Mouse (Mus musculus) stomach, embryonic 16.5 days (tissue): ENCODE results near the gene Med25. TPM values are rescaled to one million over a fixed set of nuclear protein-coding genes. Genes with fewer than 3 reads are reported as not detected.

Source experiments
- ATAC-seq: fragments of 200-750 bp; cut with Nextera tagmentation; 2 replicates; pipeline ENCODE4 v1.8.0; 2017; ENCODE audit warnings: moderate number of reproducible peaks, moderate TSS enrichment; ENCODE audit not compliant: insufficient read depth, low FRiP score
- H3K27ac ChIP-seq: fragments of 300-500 bp; sonication (generic); 2 replicates; pipeline ENCODE4 v1.5.1; 2014; ENCODE audit warnings: low read length
- H3K27me3 ChIP-seq: fragments of 300-500 bp; sonication (generic); 2 replicates; pipeline ENCODE4 v1.6.1; 2014; ENCODE audit warnings: low read length, control low read depth, mixed read lengths; ENCODE audit not compliant: control insufficient read depth, insufficient read depth
- H3K36me3 ChIP-seq: fragments of 300-500 bp; sonication (generic); 2 replicates; pipeline ENCODE4 v1.6.1; 2014; ENCODE audit warnings: low read length; ENCODE audit not compliant: control insufficient read depth, insufficient read depth
- H3K4me1 ChIP-seq: fragments of 300-500 bp; sonication (generic); 2 replicates; pipeline ENCODE4 v1.6.1; 2014; ENCODE audit warnings: low read length, control low read depth, mixed read lengths; ENCODE audit not compliant: control insufficient read depth, insufficient read depth
- H3K4me2 ChIP-seq: fragments of 300-500 bp; sonication (generic); 2 replicates; pipeline ENCODE4 v1.6.1; 2014; ENCODE audit warnings: low read depth, low read length, mixed read lengths
- H3K4me3 ChIP-seq: fragments of 300-500 bp; sonication (generic); replicated peaks from 2 replicates; pipeline ENCODE4 v1.5.1; 2014; ENCODE audit warnings: mild to moderate bottlenecking, low read length
- H3K9ac ChIP-seq: fragments of 300-500 bp; sonication (generic); 2 replicates; pipeline ENCODE4 v1.6.1; 2014; ENCODE audit warnings: low read length
- H3K9me3 ChIP-seq: fragments of 300-500 bp; sonication (generic); replicated peaks from 2 replicates; pipeline ENCODE4 v1.6.1; 2016; ENCODE audit warnings: low read length, control low read depth; ENCODE audit not compliant: control insufficient read depth
- WGBS: fragments of 180-500 bp; shearing (Covaris S2); extraction: QIAGEN DNeasy Blood & Tissue Kit; methylation state at CpG from one replicate; pipeline ENCODE4 v1.1.7; 2014; 5-methylcytosine and 5-hydroxymethylcytosine counted together
- polyA plus RNA-seq: library from polyadenylated mRNA; unstranded; fragments of >200 nt; fragmentation: Nextera tagmentation; extraction: Ambion mirVana; gene quantifications from 2 replicates; pipeline ENCODE4 v1.2.1, GENCODE M21; 2015

Med25 gene
- polyA plus RNA-seq, 1 experiment from 2014 or later, result 89.9 TPM

- Histone ChIP-seq H3K4me1 (peaks cover 4% of the 10 kb centered on the region; the same call in 1 of the 2 replicates), H3K36me3 (peaks cover 9% of the 10 kb centered on the region; the same call in 1 of the 2 replicates), H3K9me3 (no peaks in the 10 kb centered on the region), H3K9ac (no peak overlapping the region), H3K27me3 (no peaks in the 10 kb centered on the region), H3K27ac (no peak overlapping the region), H3K4me3 (no peak overlapping the region), H3K4me2 (no peak overlapping the region)
- ATAC-seq, result no peak
- WGBS, result 85% methylated on average over 4 of the region's 4 CpGs
These were observed 24.4 kb upstream of the Med25 start for GRCm38 (mm10) chr7:44916881-44917280.

DNA sequence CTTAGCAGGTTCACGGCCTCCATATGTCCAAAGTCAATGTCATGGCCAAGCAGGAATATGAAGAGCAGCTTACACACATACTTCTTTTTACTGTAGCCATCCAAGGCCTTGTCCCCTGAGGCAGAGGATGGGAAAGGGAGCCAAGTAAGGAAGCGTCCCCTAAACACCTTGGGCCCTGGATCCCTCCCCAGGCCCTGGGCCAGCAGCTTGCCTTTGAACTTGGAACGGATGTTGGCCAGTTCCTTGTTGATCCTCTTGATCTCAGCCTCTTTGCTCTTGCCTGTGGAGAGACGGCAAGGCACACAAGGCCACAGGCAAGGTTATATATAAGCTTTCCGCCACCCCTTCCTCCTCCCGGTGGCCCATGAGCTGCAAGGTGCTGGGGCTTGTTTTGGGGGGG lies 23.7 kb upstream of the Med25 start:
- H3K27me3 ChIP-seq, result no peaks in the 10 kb centered on the region
- peaks cover 4% of the 10 kb centered on the region; the same call in 1 of the 2 replicates for H3K4me1 ChIP-seq
- H3K4me3 ChIP-seq, result no peak overlapping the region
- no peak for ATAC-seq
- H3K9ac ChIP-seq, result no peak overlapping the region
- no peaks in the 10 kb centered on the region for H3K9me3 ChIP-seq
- H3K27ac ChIP-seq, result no peak overlapping the region
- H3K4me2 ChIP-seq, result no peak overlapping the region
- H3K36me3 ChIP-seq, result peaks cover 9% of the 10 kb centered on the region; the same call in 1 of the 2 replicates
- 82% methylated on average over 6 of the region's 6 CpGs for WGBS

GRCm38 (mm10) chr7:44915314-44915713 lies 22.8 kb upstream of the Med25 start:
- Histone ChIP-seq H3K4me1 (peaks cover 4% of the 10 kb centered on the region; the same call in 1 of the 2 replicates), H3K9ac (no peak overlapping the region), H3K27ac (no peak overlapping the region), H3K27me3 (no peaks in the 10 kb centered on the region), H3K36me3 (peaks cover 12% of the 10 kb centered on the region; the same call in 1 of the 2 replicates), H3K4me2 (no peak overlapping the region), H3K9me3 (no peaks in the 10 kb centered on the region), H3K4me3 (no peak overlapping the region)
- no peak for ATAC-seq
- WGBS, result 89% methylated on average over 9 of the region's 9 CpGs

GRCm38 (mm10) chr7:44914396-44914795 lies 21.9 kb upstream of the Med25 start:
- Histone ChIP-seq H3K36me3 (peaks cover 16% of the 10 kb centered on the region; the same call in 1 of the 2 replicates), H3K27ac (no peak overlapping the region), H3K4me1 (peaks cover 4% of the 10 kb centered on the region; the same call in 1 of the 2 replicates), H3K9me3 (no peaks in the 10 kb centered on the region), H3K4me2 (no peak overlapping the region), H3K4me3 (no peak overlapping the region), H3K27me3 (no peaks in the 10 kb centered on the region), H3K9ac (no peak overlapping the region)
- ATAC-seq, result no peak
- 88% methylated on average over 2 of the region's 2 CpGs for WGBS

DNA sequence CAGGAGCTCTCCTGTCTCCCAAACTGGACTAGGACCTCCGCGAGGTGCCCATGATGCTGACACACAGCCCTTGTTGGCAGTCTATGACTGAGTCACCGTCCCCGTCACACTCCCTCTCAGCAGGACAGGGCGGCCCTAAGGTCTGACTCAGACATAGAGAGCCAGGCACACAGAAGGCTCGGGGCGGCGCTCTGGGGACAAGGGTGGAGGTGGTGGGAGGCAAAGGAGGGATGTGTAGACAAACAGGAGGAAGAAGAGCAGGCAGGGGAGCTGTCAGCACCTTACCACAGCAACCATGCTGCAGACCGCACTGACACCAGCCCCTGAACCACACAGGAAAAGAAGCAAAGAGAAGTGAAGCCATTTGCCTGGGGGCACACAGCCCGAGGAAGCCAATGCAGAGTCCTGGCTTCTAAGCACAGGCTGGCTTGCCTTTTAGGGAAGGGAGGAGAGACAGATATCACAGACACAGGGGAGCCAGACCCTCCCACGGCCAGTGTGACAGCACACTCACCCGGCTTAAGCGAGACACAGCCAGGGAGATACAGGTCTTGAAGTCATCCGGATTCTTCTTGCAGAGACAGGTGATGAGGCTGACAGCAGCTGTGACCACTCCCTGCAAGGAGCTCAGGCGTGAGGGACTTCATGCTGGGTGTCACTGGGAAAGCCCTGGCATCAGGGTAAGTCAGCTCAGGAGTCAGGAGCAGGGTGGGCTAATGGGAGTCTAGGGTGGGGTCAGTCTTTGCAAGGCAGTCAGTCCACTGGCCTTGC lies 16.4 kb upstream of the Med25 start:
- Histone ChIP-seq H3K4me2 (no peak overlapping the region), H3K9ac (no peak overlapping the region), H3K9me3 (no peaks in the 10 kb centered on the region), H3K27ac (no peak overlapping the region), H3K27me3 (no peaks in the 10 kb centered on the region), H3K4me3 (no peak overlapping the region), H3K36me3 (peaks cover 34% of the 10 kb centered on the region), H3K4me1 (no peaks in the 10 kb centered on the region)
- ATAC-seq, result no peak
- WGBS, result 86% methylated on average over 15 of the region's 15 CpGs

DNA sequence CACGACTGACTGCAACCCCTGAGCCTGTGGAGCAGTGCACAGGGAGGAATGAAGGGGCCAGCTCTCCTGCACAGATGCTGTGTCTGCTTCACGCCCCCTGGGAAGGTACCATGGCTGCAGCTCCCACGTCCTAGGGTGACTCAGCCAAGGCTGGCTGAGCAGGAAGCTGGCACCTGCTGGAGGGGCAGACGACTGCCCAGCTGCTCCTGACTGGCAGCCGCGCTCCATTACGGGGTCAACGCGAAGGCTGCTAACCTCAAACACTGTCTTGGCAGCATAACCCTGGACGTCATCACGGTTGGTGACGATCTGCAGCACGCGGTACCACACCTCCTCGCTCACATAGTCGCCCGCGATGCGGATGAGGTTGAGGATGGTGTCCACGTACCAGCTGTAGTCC lies 12.9 kb upstream of the Med25 start:
- Histone ChIP-seq H3K9ac (no peak overlapping the region), H3K27ac (no peak overlapping the region), H3K4me2 (no peak overlapping the region), H3K4me3 (no peak overlapping the region), H3K36me3 (peaks cover 38% of the 10 kb centered on the region), H3K9me3 (no peaks in the 10 kb centered on the region), H3K4me1 (peaks cover 7% of the 10 kb centered on the region), H3K27me3 (no peaks in the 10 kb centered on the region)
- ATAC-seq, result no peak
- 91% methylated on average over 20 of the region's 20 CpGs for WGBS

GRCm38 (mm10) chr7:44901230-44901722 lies 8.8 kb upstream of the Med25 start:
- 13% methylated on average over 21 of the region's 21 CpGs for WGBS
- Histone ChIP-seq H3K9me3 (no peaks in the 10 kb centered on the region), H3K27ac (no peak overlapping the region), H3K9ac (peak overlapping the region; percentile 62), H3K4me3 (peak overlapping the region; percentile 35), H3K4me1 (peaks cover 27% of the 10 kb centered on the region), H3K27me3 (no peaks in the 10 kb centered on the region), H3K36me3 (peaks cover 32% of the 10 kb centered on the region; the same call in 1 of the 2 replicates), H3K4me2 (peak overlapping the region; percentile 58)
- ATAC-seq, result peak; percentile 54; the same call in 1 of the 2 replicates

GRCm38 (mm10) chr7:44900632-44901031 lies 8.1 kb upstream of the Med25 start:
- no peaks in the 10 kb centered on the region for H3K9me3 ChIP-seq
- H3K4me3 ChIP-seq, result no peak overlapping the region
- 0 out of 2 replicates have a peak overlapping the region, but pooled peaks have one; percentile 26 for H3K9ac ChIP-seq
- WGBS, result 88% methylated on average over 11 of the region's 11 CpGs
- H3K4me1 ChIP-seq, result peaks cover 27% of the 10 kb centered on the region
- H3K4me2 ChIP-seq, result no peak overlapping the region
- H3K27me3 ChIP-seq, result no peaks in the 10 kb centered on the region
- no peak overlapping the region; the same call in 1 of the 2 replicates for H3K27ac ChIP-seq
- no peak for ATAC-seq
- H3K36me3 ChIP-seq, result peaks cover 27% of the 10 kb centered on the region; the same call in 1 of the 2 replicates

DNA sequence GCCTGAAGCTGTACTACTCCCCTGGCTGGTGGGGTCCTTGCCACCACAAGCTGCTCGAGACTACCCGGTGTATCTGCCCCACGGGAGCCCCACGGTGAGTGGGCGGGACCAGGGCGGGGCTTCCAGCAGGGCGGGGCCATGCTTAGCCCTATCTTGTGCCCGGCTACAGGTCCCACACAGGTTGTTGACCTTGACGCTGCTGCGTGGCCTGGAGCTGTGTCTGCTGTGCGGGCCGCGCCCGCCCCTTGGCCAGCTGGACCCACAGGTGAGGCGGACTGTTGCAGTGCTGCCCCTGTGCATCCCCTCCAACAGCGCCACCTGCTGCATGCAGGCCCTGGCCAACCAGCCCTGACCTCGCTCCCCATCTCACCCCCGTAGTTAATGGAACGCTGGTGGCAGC lies 6.1 kb upstream of the Med25 start:
- 32% methylated on average over 19 of the region's 19 CpGs for WGBS
- H3K4me2 ChIP-seq, result no peak overlapping the region
- H3K9ac ChIP-seq, result 0 out of 2 replicates have a peak overlapping the region, but pooled peaks have one; percentile 10

More for the DNA sequence above, 6.1 kb upstream of the Med25 start:
- H3K27ac ChIP-seq, result no peak overlapping the region
- ATAC-seq, result no peak
- H3K9me3 ChIP-seq, result no peaks in the 10 kb centered on the region
- peaks cover 36% of the 10 kb centered on the region for H3K4me1 ChIP-seq
- H3K4me3 ChIP-seq, result no peak overlapping the region
- no peaks in the 10 kb centered on the region for H3K27me3 ChIP-seq
- H3K36me3 ChIP-seq, result 0 out of 2 replicates have a peak, but pooled peaks cover 9% of the 10 kb centered on the region
